Mouse (Mus musculus) CH12.LX (cell line): ENCODE data around the gene Elovl5. TPM values are rescaled to one million over a fixed set of nuclear protein-coding genes. Genes with fewer than 3 reads are reported as not detected.

Experiments used
- DNase-seq: peaks from one replicate; pipeline ENCODE4 v3.0.0-alpha.2; 2013; ENCODE audit errors: extremely low read depth
- H3K27ac ChIP-seq: 2 replicates; pipeline ENCODE4 v1.5.1; 2012; ENCODE audit warnings: low read depth, mild to moderate bottlenecking, control low read depth, moderate library complexity; ENCODE audit not compliant: insufficient read depth
- H3K27me3 ChIP-seq: replicated peaks from 2 replicates; pipeline ENCODE3; 2012; ENCODE audit warnings: inconsistent platforms
- H3K36me3 ChIP-seq, 2 experiments: replicated peaks in 1 of 2; 2 replicates each; pipeline versions ENCODE3 to v1.6.1; 2012; ENCODE audit warnings: inconsistent platforms in 1 of 2, low read length in 1 of 2, mild to moderate bottlenecking in 1 of 2, mixed read lengths in 1 of 2, moderate library complexity in 1 of 2; ENCODE audit not compliant: control insufficient read depth in 1 of 2, insufficient read depth in 1 of 2
- H3K4me1 ChIP-seq, 2 experiments: 2 replicates each; pipeline ENCODE4 v1.6.1; 2012; ENCODE audit warnings: inconsistent platforms in 1 of 2, moderate library complexity in 1 of 2; ENCODE audit not compliant: insufficient read depth in 2 of 2, control insufficient read depth in 1 of 2
- H3K4me2 ChIP-seq: 2 replicates; pipeline ENCODE4 v1.6.1; 2012; ENCODE audit warnings: low read depth, mild to moderate bottlenecking, control low read depth; ENCODE audit not compliant: poor library complexity, insufficient read depth, severe bottlenecking
- H3K4me3 ChIP-seq, 3 experiments: fragments of 150-350 bp in 1 of 3; sonication (generic) in 1 of 3; replicated peaks in 1 of 3; 2 replicates each; pipeline versions ENCODE3 to v1.5.1; 2011 to 2012; ENCODE audit warnings: low read depth in 2 of 3, low read length in 2 of 3, mild to moderate bottlenecking in 2 of 3, moderate library complexity in 2 of 3, control low read depth in 1 of 3, improper control_type of control experiment in 1 of 3, inconsistent platforms in 1 of 3, mixed read lengths in 1 of 3; ENCODE audit not compliant: poor library complexity in 1 of 3
- H3K79me2 ChIP-seq: replicated peaks from 2 replicates; pipeline ENCODE4 v1.6.1; 2012; ENCODE audit warnings: mild to moderate bottlenecking, moderate library complexity; ENCODE audit not compliant: control insufficient read depth, poor library complexity, insufficient read depth, severe bottlenecking; ENCODE audit errors: extremely low read depth
- H3K9ac ChIP-seq: 2 replicates; pipeline ENCODE4 v1.6.1; 2012; ENCODE audit warnings: low read depth, mild to moderate bottlenecking, control low read depth, moderate library complexity; ENCODE audit not compliant: insufficient read depth
- H3K9me3 ChIP-seq: replicated peaks from 2 replicates; pipeline ENCODE3; 2012; ENCODE audit warnings: low read length, inconsistent platforms, mixed read lengths
- BHLHE40 ChIP-seq: IDR thresholded peaks from 2 replicates; pipeline ENCODE4 v1.6.1; 2011; ENCODE audit warnings: mild to moderate bottlenecking, low read depth, low read length, improper control_type of control experiment
- CHD1 ChIP-seq: IDR thresholded peaks from 2 replicates; pipeline ENCODE4 v1.6.1; 2012; ENCODE audit warnings: low read depth, low read length, improper control_type of control experiment, inconsistent platforms
- CHD2 ChIP-seq: IDR thresholded peaks from 2 replicates; pipeline ENCODE4 v1.6.1; 2011; ENCODE audit warnings: low read length, improper control_type of control experiment
- CTCF ChIP-seq, 2 experiments: IDR thresholded peaks in 1 of 2; conservative IDR thresholded peaks in 1 of 2; 2 replicates each; pipeline ENCODE4 v1.5.1; 2011 to 2012; ENCODE audit warnings: low read depth in 2 of 2, low read length in 2 of 2, improper control_type of control experiment in 1 of 2, inconsistent platforms in 1 of 2, mild to moderate bottlenecking in 1 of 2, moderate library complexity in 1 of 2
- E2F4 ChIP-seq: IDR thresholded peaks from 2 replicates; pipeline ENCODE4 v1.6.1; 2011; ENCODE audit warnings: low read depth, low read length, improper control_type of control experiment; ENCODE audit not compliant: insufficient replicate concordance
- ELF1 ChIP-seq: IDR thresholded peaks from 2 replicates; pipeline ENCODE4 v1.6.1; 2014; ENCODE audit warnings: low read depth, mild to moderate bottlenecking, inconsistent platforms, low read length, improper control_type of control experiment
- EP300 ChIP-seq: IDR thresholded peaks from 2 replicates; pipeline ENCODE4 v1.6.1; 2011; ENCODE audit warnings: low read length, improper control_type of control experiment
- ETS1 ChIP-seq: conservative IDR thresholded peaks from 2 replicates; pipeline ENCODE4 v1.6.1; 2012; ENCODE audit warnings: low read depth, mild to moderate bottlenecking, inconsistent platforms, low read length, improper control_type of control experiment, moderate library complexity
- GABPA ChIP-seq: IDR thresholded peaks from 2 replicates; pipeline ENCODE4 v1.6.1; 2012; ENCODE audit warnings: low read depth, low read length, improper control_type of control experiment, inconsistent platforms; ENCODE audit not compliant: insufficient replicate concordance
- HCFC1 ChIP-seq: IDR thresholded peaks from 2 replicates; pipeline ENCODE4 v1.6.1; 2012; ENCODE audit warnings: low read depth, mild to moderate bottlenecking, inconsistent platforms, low read length, improper control_type of control experiment
- IRF4 ChIP-seq: IDR thresholded peaks from 2 replicates; pipeline ENCODE4 v1.6.1; 2014; ENCODE audit warnings: low read depth, mild to moderate bottlenecking, inconsistent platforms, low read length, improper control_type of control experiment
- JUN ChIP-seq: IDR thresholded peaks from 2 replicates; pipeline ENCODE4 v1.6.1; 2011; ENCODE audit warnings: low read depth, mild to moderate bottlenecking, low read length, improper control_type of control experiment, moderate library complexity; ENCODE audit not compliant: insufficient read depth
- JUND ChIP-seq: conservative IDR thresholded peaks from 2 replicates; pipeline ENCODE4 v1.6.1; 2011; ENCODE audit warnings: low read depth, low read length, improper control_type of control experiment
- KAT2A ChIP-seq: IDR thresholded peaks from 2 replicates; pipeline ENCODE4 v1.6.1; 2012; ENCODE audit warnings: low read length, improper control_type of control experiment, inconsistent platforms; ENCODE audit not compliant: insufficient replicate concordance
- MAFK ChIP-seq: IDR thresholded peaks from 2 replicates; pipeline ENCODE4 v1.6.1; 2011; ENCODE audit warnings: low read length, improper control_type of control experiment; ENCODE audit not compliant: insufficient replicate concordance
- MAX ChIP-seq: IDR thresholded peaks from 2 replicates; pipeline ENCODE4 v1.6.1; 2011; ENCODE audit warnings: low read length, improper control_type of control experiment
- MAZ ChIP-seq: IDR thresholded peaks from 2 replicates; pipeline ENCODE4 v1.6.1; 2012; ENCODE audit warnings: low read depth, mild to moderate bottlenecking, inconsistent platforms, low read length, improper control_type of control experiment, moderate library complexity
- MEF2A ChIP-seq: IDR thresholded peaks from 2 replicates; pipeline ENCODE4 v1.6.1; 2014; ENCODE audit warnings: low read depth, mild to moderate bottlenecking, inconsistent platforms, low read length, improper control_type of control experiment, borderline replicate concordance
- MXI1 ChIP-seq: IDR thresholded peaks from 2 replicates; pipeline ENCODE4 v1.6.1; 2011; ENCODE audit warnings: mild to moderate bottlenecking, low read depth, low read length, improper control_type of control experiment
- MYC ChIP-seq: IDR thresholded peaks from 2 replicates; pipeline ENCODE4 v1.6.1; 2011; ENCODE audit warnings: low read depth, mild to moderate bottlenecking, improper control_type of control experiment, low read length
- NELFE ChIP-seq: IDR thresholded peaks from 2 replicates; pipeline ENCODE4 v1.6.1; 2011; ENCODE audit warnings: low read depth, low read length, improper control_type of control experiment
- NRF1 ChIP-seq: IDR thresholded peaks from 2 replicates; pipeline ENCODE4 v1.6.1; 2014; ENCODE audit warnings: low read depth, mild to moderate bottlenecking, inconsistent platforms, low read length, improper control_type of control experiment, moderate library complexity
- PAX5 ChIP-seq: IDR thresholded peaks from 2 replicates; pipeline ENCODE4 v1.6.1; 2012; ENCODE audit warnings: low read length, inconsistent platforms, mixed read lengths
- POLR2A ChIP-seq: IDR thresholded peaks from 2 replicates; pipeline ENCODE4 v1.6.1; 2011; ENCODE audit warnings: low read depth, mild to moderate bottlenecking, improper control_type of control experiment, low read length
- POLR2AphosphoS2 ChIP-seq: IDR thresholded peaks from 2 replicates; pipeline ENCODE4 v1.6.1; 2011; ENCODE audit warnings: low read depth, low read length, improper control_type of control experiment
- RAD21 ChIP-seq: IDR thresholded peaks from 2 replicates; pipeline ENCODE4 v1.6.1; 2011; ENCODE audit warnings: low read depth, mild to moderate bottlenecking, low read length, improper control_type of control experiment, moderate library complexity
- RCOR1 ChIP-seq: conservative IDR thresholded peaks from 2 replicates; pipeline ENCODE4 v1.6.1; 2012; ENCODE audit warnings: low read depth, mild to moderate bottlenecking, inconsistent platforms, low read length, improper control_type of control experiment
- SIN3A ChIP-seq: IDR thresholded peaks from 2 replicates; pipeline ENCODE4 v1.6.1; 2012; ENCODE audit warnings: low read length, improper control_type of control experiment, inconsistent platforms
- SMC3 ChIP-seq: IDR thresholded peaks from 2 replicates; pipeline ENCODE4 v1.6.1; 2011; ENCODE audit warnings: low read depth, low read length, improper control_type of control experiment
- TBP ChIP-seq: conservative IDR thresholded peaks from 2 replicates; pipeline ENCODE4 v1.6.1; 2011; ENCODE audit warnings: low read depth, low read length, improper control_type of control experiment
- TCF12 ChIP-seq: IDR thresholded peaks from 2 replicates; pipeline ENCODE4 v1.6.1; 2014; ENCODE audit warnings: low read depth, mild to moderate bottlenecking, inconsistent platforms, low read length, improper control_type of control experiment
- UBTF ChIP-seq: IDR thresholded peaks from 2 replicates; pipeline ENCODE4 v1.6.1; 2012; ENCODE audit warnings: low read depth, mild to moderate bottlenecking, inconsistent platforms, low read length, improper control_type of control experiment, moderate library complexity
- USF1 ChIP-seq: IDR thresholded peaks from 2 replicates; pipeline ENCODE4 v1.6.1; 2014; ENCODE audit warnings: low read depth, mild to moderate bottlenecking, inconsistent platforms, low read length, improper control_type of control experiment
- USF2 ChIP-seq: conservative IDR thresholded peaks from 2 replicates; pipeline ENCODE4 v1.6.1; 2011; ENCODE audit warnings: low read depth, low read length, improper control_type of control experiment
- ZC3H11A ChIP-seq: IDR thresholded peaks from 2 replicates; pipeline ENCODE4 v1.6.1; 2012; ENCODE audit warnings: low read depth, mild to moderate bottlenecking, inconsistent platforms, low read length, improper control_type of control experiment
- ZKSCAN1 ChIP-seq: IDR thresholded peaks from 2 replicates; pipeline ENCODE4 v1.6.1; 2012; ENCODE audit warnings: low read depth, inconsistent platforms, low read length, improper control_type of control experiment, borderline replicate concordance
- ZMIZ1 ChIP-seq: IDR thresholded peaks from 2 replicates; pipeline ENCODE4 v1.6.1; 2012; ENCODE audit warnings: low read depth, mild to moderate bottlenecking, inconsistent platforms, low read length, improper control_type of control experiment
- ZNF384 ChIP-seq: IDR thresholded peaks from 2 replicates; pipeline ENCODE4 v1.6.1; 2012; ENCODE audit warnings: low read depth, low read length, improper control_type of control experiment, inconsistent platforms
- dilution Hi-C: fragments of 300-500 bp; cut with MboI; formaldehyde crosslinking; loops from 2 replicates; pipeline ENCODE4 v1.14.3; 2020; ENCODE audit warnings: low sequenced_read_pairs; ENCODE audit not compliant: extremely low pct_unique_long_range_greater_than_20kb, extremely low pct_ligation_motif_present
- in situ Hi-C: fragments of 300-500 bp; cut with MboI; formaldehyde crosslinking; loops from 3 replicates; pipeline ENCODE4 v1.14.3; 2019; ENCODE audit warnings: low sequenced_read_pairs, low pct_ligation_motif_present, low pct_unique_long_range_greater_than_20kb, mixed read lengths
- polyA plus RNA-seq: library from polyadenylated mRNA; unstranded; fragments of >175 nt; gene quantifications from 2 replicates; pipeline ENCODE4 v1.2.1, GENCODE M21; 2012; ENCODE audit warnings: low read depth; ENCODE audit not compliant: insufficient read length
- total RNA-seq, 2 experiments: library from RNA; depleted of rRNA; stranded (reverse); fragments of 300-350 nt in 1 of 2; fragments of >200 nt in 1 of 2; gene quantifications; 2 replicates each; pipeline ENCODE4 v1.2.3; 2012 to 2014

The Elovl5 gene
- total and polyA plus RNA-seq, 3 experiments, result 44.0 to 122 (median 63.0) TPM

- Histone ChIP-seq H3K27me3 (no peaks in the 10 kb centered on the region), H3K79me2 (no peaks in the 10 kb centered on the region), H3K9ac (peak overlapping the region; percentile 30; the same call in 1 of the 2 replicates), H3K4me1 (peaks cover 19 to 55% of the 10 kb centered on the region in 2 experiments), H3K4me2 (peak overlapping the region; percentile 67), H3K4me3 (no peak overlapping the region), H3K36me3 (no peaks in the 10 kb centered on the region), H3K9me3 (no peaks in the 10 kb centered on the region), H3K27ac (peak overlapping the region; percentile 87)
- peak; percentile 85 for DNase-seq
- TF ChIP-seq MYC (0 out of 2 replicates have a peak, but pooled peaks have one; percentile 31), NELFE (0 out of 2 replicates have a peak, but pooled peaks have one; percentile 3), POLR2A (peak; percentile 44; the same call in 1 of the 2 replicates), CHD2 (no peak), MAZ (0 out of 2 replicates have a peak, but pooled peaks have one; percentile 8), MAFK (no peak), SMC3 (no peak), KAT2A (no peak), BHLHE40 (peak; percentile 63; the same call in 1 of the 2 replicates), JUN (peak; percentile 51; the same call in 1 of the 2 replicates), MXI1 (no peak), CHD1 (no peak), RAD21 (no peak), USF1 (no peak), NRF1 (no peak), MAX (no peak), E2F4 (no peak), USF2 (no peak), IRF4 (peak; percentile 96), PAX5 (no peak), GABPA (no peak; the same call in 1 of the 2 replicates), ZC3H11A (no peak), JUND (no peak), SIN3A (0 out of 2 replicates have a peak, but pooled peaks have one; percentile 24), EP300 (peak; percentile 95), ZKSCAN1 (no peak), ZNF384 (0 out of 2 replicates have a peak, but pooled peaks have one; percentile 9), UBTF (no peak), ELF1 (peak; percentile 57; the same call in 1 of the 2 replicates), ETS1 (peak; percentile 94), HCFC1 (no peak), POLR2AphosphoS2 (no peak), ZMIZ1 (no peak), TBP (no peak), RCOR1 (0 out of 2 replicates have a peak, but pooled peaks have one; percentile 44), TCF12 (peak; percentile 77), MEF2A (peak; percentile 93), CTCF (conservative IDR thresholded peaks at IDR 0.05 in 1 of 2, IDR thresholded peaks at IDR 0.05 in 1 of 2; ENCODE audit: low read depth in 2 of 2, low read length in 2 of 2) (no peak)
- in situ Hi-C loops (no loop called here), dilution Hi-C loops (no loop called here)
These were observed 105.2 kb downstream of the Elovl5 start for GRCm38 (mm10) chr9:78022187-78022945.
